Mouse (Mus musculus) gastrocnemius, postnatal 4 days (tissue): Measurements from ENCODE around the gene Hoxd3. TPM values are rescaled to one million over a fixed set of nuclear protein-coding genes. Genes with fewer than 3 reads are reported as not detected.

ENCODE experiments used
- DNase-seq, 2 experiments: peaks; one replicate each; pipeline ENCODE4 v3.0.0; 2021 to 2022; ENCODE audit warnings: low spot score in 2 of 2, mixed read lengths in 2 of 2
- total RNA-seq, 2 experiments: library from RNA; stranded (reverse); gene quantifications; 2 replicates each; pipeline ENCODE4 v1.2.3; 2021

The Hoxd3 gene
- total RNA-seq, 2 experiments from 2014 or later, result 0.12 TPM; not detected in 1

DNA sequence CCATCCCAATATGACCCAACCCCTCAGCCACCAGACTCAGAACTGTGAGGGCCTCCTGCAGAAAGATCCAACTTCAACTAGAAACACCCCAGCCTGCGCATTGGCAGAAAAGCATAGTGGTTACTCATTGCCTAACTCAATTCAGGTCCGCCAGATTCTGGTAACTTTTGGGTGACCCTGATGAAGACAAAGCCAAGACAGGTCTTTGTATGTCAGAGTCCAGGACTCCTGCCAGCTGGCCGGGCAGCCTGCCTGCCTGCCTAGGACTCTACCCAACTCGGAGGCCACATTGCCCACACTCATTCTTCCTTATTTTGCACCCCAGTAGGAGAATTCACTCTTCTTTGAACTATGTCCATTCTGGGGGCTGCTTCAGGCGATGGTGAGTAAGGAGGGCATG is 14.8 kb downstream of the Hoxd3 start, which contains the start of gene Gm28230:
Gene Gm28230, plus strand, starts transcription at position 178 of the 400 bp plus-strand sequence.
- DNase-seq, result no peak

DNA sequence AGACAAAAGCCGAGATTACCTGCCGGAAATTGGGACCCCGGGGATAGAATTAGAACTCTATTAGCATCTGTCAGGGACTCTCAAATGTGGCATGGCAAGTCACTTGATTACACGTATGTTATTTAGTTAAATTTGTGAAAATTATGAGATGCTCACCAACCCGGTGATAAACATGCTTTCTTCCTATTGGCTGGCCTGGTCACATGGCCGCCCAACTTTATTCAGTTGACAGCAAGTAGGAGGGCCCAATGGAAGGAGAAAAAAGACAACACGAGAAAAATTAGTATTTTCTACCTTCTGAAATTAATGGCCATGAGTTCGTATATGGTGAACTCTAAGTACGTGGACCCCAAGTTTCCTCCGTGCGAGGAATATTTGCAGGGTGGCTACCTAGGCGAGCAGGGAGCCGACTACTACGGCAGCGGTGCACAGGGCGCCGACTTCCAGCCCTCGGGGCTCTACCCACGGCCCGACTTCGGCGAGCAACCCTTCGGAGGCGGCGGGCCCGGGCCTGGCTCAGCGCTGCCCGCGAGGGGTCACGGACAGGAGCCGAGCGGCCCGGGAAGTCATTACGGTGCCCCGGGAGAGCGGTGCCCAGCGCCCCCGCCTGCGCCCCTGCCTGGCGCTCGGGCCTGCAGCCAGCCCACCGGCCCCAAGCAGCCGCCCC is 15.4 kb downstream of the Hoxd3 start:
- DNase-seq, result no peak

DNA sequence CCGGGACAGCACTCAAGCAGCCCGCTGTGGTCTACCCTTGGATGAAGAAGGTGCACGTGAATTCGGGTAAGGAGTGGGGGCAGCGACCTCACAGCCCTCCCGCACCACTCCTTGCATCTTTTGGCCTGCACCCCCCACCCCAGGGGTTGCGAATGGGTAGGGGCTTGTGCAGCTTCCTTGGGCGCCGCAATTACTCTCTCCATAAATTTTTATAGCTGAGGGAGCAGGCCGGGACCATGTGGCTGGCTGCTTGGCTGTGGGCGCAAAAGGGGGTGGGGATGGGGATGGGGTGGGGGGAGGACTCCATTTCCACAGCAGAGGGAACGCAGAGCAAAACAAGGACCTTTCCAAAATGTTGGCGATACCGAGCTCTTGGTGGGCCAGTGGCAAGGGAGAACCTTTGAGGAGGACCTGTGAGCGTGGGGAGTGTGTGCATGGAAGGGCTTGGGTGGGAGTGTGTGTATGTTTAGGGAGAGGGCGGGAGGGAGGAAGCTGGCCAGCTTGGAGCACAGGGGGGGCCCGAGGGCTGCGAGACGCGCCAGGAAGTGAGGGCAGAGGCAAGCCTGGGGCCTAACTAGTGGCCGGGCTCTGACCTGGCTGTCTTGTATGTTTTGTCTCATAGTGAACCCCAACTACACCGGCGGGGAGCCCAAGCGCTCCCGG is 16.0 kb downstream of the Hoxd3 start:
- DNase-seq, result no peak

DNA sequence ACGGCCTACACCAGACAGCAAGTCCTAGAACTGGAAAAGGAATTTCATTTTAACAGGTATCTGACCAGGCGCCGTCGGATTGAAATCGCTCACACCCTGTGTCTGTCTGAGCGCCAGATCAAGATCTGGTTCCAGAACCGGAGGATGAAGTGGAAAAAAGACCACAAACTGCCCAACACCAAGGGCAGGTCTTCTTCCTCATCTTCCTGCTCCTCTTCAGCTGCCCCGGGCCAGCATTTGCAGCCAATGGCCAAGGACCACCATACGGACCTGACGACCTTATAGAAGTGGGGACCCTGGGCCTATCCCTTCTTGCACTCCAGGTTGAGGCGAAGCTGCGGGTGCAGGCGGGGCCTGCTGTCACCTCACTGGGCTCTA is 16.6 kb downstream of the Hoxd3 start:
- DNase-seq, result no peak

DNA sequence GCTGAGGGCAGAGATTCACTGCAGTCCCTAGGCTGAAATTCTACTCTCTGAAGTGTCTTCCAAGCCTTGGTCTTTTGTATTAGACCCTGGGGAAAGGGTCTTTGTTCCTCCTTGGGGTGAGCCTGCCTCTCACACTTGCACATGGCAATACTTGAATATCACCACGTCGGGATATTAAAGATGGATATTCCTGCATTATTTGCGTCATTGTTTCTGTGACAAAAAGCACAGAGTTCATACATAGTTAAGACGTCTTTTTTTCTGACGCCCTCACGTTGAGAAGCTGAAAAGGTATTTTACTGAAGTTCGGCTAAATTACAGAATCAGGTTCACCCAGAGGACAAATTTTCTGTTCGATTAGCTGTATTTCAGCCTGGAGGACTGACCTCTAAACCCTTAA is 18.6 kb downstream of the Hoxd3 start:
- no peak for DNase-seq

DNA sequence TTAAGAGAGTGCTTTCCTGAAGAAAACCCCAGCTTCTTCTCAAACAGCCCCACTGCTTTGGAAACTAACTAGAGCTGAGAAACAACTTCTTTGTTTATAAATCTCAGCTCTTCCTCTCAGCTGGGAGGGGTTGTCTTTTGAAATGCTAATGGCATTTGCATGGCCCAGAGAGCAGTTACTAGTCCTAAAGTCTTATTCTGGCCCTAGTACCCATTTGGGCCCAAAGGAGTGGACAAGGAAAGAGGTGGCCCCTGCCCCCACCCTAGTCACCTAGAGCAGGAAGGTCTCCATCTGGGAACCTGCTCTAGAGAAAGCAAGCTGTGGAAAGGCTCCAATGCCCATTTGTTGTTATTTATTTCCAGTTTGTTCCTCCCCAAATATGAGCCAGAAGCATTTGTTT is 19.3 kb downstream of the Hoxd3 start:
- DNase-seq, result no peak

DNA sequence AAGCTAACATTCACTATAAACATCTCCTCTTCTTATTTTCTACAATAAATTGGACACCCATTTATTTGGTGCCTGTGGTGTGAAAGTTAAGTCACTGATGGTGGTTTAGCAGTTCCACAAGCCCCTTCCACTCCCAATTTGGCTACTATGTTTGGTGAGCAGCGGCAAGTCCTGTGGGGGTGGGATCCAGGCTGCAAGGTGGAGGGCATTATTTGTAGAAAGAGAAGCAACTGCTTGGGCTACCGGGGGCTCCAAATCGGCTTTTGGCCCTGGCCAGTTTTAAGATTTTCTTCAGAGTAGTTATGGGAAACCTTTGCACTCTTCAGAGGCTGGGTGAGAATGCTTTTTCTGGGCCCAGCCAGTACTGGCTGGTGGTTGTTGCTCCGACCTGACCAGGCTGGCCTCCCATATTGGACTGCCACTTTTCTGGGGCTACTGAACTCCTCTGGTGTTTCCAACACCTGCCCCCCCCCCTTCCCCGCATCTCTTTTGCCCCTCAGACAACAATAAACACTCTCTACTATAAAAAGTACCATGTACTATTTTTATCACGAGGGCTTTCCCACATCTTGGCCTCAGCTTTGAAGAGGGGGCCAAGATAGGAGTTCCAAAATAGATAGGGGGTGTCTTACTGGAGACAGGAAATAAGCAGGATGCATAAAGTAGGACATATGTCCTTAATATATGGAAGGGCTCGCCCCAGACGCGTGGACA is 20.2 kb downstream of the Hoxd3 start:
- no peak for DNase-seq

DNA sequence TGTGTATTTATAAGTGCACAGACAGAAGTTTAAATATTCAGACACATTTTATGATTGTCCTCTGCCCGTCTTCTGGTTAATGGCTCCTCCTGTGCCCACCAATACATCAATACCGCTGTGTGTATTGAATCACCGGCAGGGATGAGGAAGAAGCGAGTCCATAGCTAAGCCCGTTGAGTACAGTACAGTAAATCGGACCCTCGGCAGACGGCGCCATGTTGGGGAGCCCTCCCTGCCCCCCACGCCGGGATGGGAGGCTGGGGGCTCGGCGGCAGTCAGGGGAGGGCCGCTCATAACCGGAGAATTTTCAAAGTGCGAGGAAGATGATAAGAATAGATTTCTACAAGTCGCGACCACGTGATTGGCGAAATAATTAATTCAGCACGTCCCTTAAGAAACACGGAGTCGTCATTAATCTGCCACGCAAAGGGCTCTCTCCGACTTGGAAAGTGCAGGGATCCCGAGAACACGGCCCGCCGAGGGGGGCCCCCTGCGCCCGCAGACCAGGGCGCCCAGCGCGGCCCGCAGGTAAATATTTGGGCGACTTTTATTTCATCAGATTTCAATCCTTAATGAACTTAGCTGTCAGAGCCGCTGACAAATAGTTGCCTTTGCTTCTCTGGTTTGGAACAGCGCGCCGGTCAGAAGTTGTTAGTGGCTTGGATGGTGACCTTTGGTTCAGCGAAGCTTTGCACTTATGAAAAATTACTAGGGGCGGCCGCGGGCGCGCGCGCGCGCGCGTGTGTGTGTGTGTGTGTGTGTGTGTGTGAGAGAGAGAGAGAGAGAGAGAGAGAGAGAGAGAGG is 21.0 kb downstream of the Hoxd3 start:
- DNase-seq, result no peak

DNA sequence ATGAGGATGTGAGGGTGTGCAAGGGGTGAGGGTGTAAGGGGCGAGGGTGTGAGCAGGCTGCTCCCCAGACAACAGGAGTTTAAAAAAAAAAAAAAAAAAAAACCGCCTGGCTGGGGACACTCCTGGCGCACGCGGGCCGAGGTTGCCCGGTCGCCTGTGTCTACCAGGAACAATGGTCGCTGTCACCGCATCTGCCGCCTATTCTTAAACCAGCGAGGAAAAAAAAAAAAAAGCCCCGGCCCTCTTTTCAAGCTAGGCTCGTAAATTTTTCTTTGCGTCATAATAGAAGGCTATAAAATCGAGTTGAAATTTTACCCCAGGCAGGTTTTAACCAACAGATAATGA is 21.6 kb downstream of the Hoxd3 start:
- no peak for DNase-seq

DNA sequence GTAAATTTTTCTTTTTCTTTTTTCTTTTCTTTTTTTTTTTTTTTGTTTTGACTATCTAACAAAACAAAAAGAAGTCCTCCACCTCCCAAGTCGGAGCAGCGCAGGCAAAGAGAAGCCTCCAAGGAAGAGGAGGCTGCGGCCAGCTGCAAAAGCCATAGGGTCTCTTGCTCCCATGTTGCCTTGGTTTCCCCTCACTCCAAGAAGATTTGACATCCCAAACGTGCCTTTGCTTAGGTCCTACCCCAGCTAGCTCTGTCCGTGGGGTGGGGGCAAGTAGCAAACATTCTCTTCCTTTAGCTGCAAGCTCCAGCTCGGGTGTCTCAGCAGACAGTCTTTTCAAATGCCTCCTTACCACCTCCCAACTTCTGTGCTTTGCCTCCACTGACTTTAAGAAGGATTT is 22.0 kb downstream of the Hoxd3 start:
- no peak for DNase-seq

DNA sequence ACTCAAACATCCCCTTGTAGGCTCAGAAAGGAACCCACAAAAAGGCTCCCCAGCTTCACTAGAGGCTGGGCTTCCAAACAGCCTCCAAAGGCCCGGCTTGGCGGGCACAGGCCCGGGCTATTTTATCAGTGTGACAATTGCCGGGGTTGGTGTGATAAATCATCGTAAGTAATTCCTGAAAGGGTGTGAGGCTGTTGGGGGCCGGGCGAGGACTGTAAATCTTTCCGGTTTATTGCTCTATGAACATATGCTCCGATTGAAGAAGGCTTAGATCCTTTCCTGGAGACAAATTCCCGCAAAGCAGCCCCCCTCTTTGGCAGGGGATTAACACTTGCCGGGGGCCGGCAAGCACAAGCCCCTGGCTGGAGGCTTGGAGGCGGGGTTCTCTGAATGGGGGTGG is 22.7 kb downstream of the Hoxd3 start:
- no peak for DNase-seq

DNA sequence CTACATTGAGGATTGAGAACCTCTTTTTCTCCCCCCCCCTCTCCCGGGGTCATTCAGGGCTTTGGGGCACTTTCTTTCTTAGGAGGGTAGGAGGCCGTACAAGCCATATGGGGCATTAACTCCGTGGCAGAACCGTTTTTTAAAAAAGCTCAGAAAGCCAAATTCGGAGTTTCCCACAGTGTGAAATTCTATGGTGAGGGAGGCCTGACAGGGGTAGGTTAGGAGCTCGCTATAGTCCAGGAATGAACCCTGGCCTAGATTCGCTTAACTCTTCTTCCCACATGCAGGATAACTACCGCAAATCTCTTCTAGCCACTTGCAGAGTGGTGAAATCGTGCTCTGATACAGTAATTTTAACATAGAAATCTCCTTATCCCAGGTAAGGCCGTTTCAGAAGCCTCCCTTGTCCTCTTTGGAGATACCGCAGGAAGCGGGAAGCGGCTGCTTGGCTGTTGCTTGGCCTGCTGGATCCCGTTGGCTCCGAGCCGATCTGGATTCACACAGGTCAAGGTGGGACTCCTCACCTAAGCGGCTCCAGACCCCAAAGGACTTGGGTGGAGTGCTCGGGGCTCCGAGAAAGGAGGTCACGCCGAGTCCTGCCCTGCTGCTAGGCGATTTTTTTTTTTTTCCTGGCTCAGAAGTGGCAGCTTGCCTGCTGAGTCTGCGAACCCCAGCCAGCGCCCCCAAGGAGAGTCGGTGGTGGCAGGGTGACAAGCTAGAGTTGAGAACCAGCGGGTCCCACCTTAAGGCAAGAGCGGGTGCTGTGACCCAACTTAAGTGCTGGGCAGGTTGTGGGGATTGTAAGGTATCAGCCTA is 23.5 kb downstream of the Hoxd3 start:
- no peak for DNase-seq

DNA sequence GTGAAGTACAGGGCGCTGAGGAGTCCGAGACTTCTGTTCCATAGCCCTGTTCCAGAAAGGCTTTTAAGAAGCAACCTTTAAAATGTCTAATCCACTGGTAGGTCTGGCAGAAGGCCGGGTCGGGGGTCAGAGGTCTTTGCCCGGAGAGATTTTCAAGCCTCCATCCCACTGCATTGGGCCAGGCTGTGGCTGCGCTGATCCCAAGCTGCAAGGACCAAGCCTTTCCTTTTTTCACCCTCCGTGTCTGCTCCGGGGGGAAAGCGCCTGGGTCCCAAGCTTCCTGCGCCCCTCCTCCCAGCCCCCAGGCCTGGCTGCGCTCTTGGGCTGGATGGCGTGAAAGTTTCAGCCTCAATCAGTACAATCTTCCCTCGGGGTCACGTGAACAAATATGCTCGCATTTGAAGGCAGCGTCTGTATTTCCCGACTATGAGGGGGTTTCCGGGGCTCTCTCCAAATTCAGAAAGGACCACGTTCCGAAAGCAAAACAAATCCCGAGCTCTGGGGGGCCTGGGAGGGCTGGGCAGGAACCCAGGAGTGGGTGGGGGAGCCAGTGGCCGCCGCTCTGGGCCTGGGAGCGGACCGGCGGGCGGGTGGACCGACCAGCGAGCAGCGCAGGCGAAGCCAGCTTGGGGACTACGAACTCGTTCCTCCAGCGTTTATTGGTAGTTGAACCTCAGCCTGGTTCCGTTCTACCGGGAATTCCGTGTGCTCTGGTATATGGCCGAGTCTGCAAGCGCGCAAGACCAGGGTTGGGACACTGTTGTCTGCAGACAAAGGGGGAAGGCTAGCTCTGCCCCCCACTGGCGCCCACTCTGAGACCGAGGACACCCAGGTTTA is 24.3 kb downstream of the Hoxd3 start:
- DNase-seq, result no peak

DNA sequence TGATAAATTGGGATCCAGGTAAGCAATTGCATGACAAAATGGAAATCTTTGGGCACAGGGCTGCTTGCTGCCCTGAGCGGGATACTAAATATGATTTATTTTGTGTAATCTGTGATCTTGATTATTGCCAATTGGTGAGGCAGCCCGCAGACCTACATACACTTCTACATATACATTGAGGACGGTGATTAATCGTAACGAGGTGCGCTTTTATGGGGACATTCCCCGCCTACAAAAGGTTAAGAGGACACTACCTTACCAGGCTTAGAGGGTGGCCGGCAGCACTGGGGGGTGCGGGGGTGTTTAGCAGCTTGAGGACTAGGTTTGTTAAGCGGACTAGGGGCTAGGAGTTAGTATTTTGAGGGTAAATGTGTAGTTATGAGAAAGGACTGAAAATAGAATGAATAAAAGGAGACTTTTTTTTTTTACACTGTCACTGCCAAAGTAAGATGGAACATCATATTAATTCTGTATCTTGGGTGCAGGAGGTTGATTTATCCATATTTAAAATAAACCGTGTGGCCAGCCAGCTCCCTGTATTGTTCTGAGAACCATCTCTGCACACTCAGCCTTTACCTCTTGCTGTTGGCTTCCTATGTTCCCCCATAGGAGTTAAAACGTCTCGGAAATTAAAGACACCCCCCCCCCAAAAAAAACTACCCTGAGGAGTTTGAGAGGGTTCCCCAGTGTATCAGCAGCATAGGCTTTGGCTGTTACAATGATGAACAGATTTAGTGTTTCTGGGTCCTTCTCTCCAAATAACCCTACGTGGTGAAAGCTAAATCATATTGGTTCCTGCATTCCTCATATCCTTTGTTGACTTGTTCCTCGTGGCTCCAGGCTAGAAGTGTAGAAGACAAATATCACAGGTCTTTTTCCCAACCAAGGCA is 25.2 kb downstream of the Hoxd3 start:
- DNase-seq, result no peak

DNA sequence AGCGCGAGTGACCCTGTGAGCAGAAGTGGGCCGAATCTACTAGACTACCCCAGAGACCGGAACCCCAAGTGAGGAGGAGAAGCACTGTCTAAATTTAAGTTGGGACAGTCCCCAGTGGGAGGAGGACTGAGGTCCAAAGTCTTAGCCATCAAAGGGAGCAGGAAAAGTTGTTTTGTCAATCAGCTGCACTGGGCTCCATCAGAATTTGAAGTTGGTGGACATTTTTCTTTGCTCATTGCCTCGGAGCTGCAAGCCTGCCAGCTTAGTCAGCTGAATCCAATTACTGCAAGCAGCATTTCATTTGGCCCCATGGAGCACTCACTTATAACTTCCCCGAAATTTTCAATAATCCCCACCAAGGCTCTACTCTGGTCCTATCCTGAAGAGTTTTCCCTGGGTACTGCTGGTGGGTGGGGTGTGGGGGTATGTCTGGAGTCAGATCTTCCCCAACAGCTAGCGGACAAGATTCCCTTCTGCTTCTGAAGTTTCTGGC is 25.9 kb downstream of the Hoxd3 start:
- no peak for DNase-seq

DNA sequence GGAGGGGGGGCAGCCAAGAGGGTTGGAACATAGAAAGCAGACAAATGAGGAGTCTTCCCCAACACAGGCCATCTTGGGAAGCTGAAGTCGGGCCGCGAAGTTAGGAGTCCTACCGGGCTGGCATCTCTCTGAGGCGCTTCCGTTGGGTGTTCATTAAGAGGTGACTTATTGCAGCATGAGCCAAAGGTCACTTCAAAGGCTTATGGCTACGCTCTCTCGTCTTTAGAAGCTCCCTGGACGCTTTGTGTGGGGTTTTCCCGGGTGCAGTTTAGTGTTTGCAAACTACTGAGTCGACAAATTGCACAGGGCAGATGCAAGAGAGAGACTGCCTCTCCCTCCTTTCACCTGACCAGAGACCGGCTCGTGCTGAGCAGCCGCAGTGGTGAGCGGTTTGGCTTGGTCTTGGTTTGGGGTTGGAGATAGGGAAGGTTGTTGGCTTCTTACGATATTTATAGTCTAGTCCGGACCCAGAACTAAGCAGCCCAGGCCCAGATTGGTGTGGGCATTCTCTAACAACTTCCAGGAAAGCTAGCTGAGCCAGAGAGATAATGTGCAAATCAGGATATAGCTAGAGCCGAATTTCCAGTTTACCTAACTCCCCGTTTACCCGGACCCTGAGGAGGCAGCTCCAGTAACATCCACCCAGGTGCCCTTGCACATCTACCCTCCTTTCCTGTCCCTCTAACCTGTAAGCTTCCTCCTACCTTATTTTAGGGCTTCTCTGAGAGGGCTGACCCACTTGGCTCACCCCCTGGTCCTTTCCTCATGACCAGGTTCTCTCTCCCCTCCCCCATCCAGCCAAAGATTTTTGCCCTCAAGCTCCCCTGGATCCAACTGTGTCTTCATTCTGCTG is 27.1 kb downstream of the Hoxd3 start:
- no peak for DNase-seq

DNA sequence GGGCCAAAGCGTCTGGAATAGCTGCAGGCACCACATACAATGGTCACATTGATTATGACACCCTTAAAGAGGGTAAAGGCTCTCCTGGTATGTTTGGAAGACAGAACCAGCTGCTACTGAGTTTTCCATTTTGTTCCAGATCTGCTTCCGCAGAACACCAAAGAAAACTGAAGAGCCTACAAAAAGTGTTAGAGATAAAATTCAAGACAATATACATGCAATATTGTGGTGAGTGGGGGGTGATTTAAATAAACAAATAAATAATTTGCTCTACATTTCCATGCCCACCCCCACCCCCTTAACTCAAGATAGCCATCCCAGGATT is 27.7 kb downstream of the Hoxd3 start:
- DNase-seq, result no peak

DNA sequence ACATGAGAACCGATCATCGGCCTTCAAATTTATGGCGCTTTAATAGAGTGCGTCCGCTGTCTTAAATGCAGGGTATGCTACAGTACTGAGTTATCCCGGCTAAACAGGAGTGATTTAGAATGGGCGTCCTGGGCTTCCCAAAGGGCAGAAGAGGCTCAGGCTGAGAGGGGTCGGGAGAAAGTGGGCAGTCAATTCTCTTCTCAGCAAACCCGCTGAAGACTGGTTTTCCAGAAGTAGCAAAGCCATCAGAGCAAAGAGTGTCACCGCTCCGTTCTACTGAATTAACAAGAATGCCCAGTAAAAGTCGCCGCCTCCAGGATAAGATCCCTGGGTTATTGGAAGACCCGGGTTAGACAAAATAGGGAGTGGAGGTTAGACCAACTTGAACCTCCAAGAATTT is 28.1 kb downstream of the Hoxd3 start:
- no peak for DNase-seq
